ENCODE assay signal across 14 mouse cellular contexts in genomic region chr13:3748859-3749258, GRCm38 (mm10). TPM values are rescaled to one million over a fixed set of nuclear protein-coding genes. Genes with fewer than 3 reads are reported as not detected.
"Had no signal": no experiment of that assay in that cellular context is flagged by ENCODE, and none has a peak within 500 bp of the region (broad histone marks: within the 10 kb centered on the region; RNA-seq: fewer than 3 reads in every experiment).

No protein-coding gene starts in this region.

- ATAC-seq: midbrain, embryonic 13.5 days had no signal

- H3K27ac ChIP-seq: kidney, embryonic 15.5 days; left cerebral cortex, adult 2 months; liver, embryonic 13.5 days; midbrain, embryonic 13.5 days; neural tube, embryonic 15.5 days; stomach, postnatal 0 days had no signal

- H3K4me1 ChIP-seq: midbrain, embryonic 13.5 days; neural tube, embryonic 15.5 days had no signal

- H3K9ac ChIP-seq: kidney, embryonic 15.5 days; liver, embryonic 13.5 days; liver, postnatal 0 days; midbrain, embryonic 13.5 days; neural tube, embryonic 15.5 days had no signal

- H3K4me3 ChIP-seq: kidney, embryonic 15.5 days; left cerebral cortex, adult 2 months; liver, embryonic 13.5 days; midbrain, embryonic 13.5 days; neural tube, embryonic 15.5 days had no signal

- DNase-seq: kidney, postnatal 14 days; liver; liver, embryonic 13.5 days; liver, postnatal 0 days had no signal

- H3K27me3 ChIP-seq: kidney, embryonic 15.5 days; liver, embryonic 13.5 days; midbrain, embryonic 13.5 days; neural tube, embryonic 15.5 days had no signal

- H3K9me3 ChIP-seq: kidney, embryonic 15.5 days; liver, embryonic 13.5 days; midbrain, embryonic 13.5 days; neural tube, embryonic 15.5 days had no signal

- H3K36me3 ChIP-seq: kidney, embryonic 15.5 days; liver, embryonic 13.5 days; midbrain, embryonic 13.5 days; neural tube, embryonic 15.5 days had no signal

- H3K4me2 ChIP-seq: kidney, embryonic 15.5 days; liver, embryonic 13.5 days; midbrain, embryonic 13.5 days; neural tube, embryonic 15.5 days had no signal

RNA-seq across cellular contexts. Expression of gene Calml3, which starts 55.3 kb away (rescaled TPM):
- total RNA-seq: layer of hippocampus, postnatal 25 days; left cerebral cortex, adult 2 months; left cerebral cortex, postnatal 14 days; megakaryocyte-erythroid progenitor cell, adult 5-6 weeks had no signal
- polyA plus RNA-seq: liver, embryonic 13.5 days; liver, postnatal 0 days; midbrain, embryonic 13.5 days; midbrain, postnatal 0 days; neural tube, embryonic 11.5 days; neural tube, embryonic 15.5 days had no signal
